Comparison of ENCODE assay signal across 8 mouse cellular contexts in genomic region chr15:79042721-79043491, GRCm38 (mm10). TPM values are rescaled to one million over a fixed set of nuclear protein-coding genes. Genes with fewer than 3 reads are reported as not detected.
DNase-seq lines count a peak whose midpoint lies in the region; ATAC-seq and TF ChIP-seq lines count a peak whose summit lies in the region.

No protein-coding gene starts in this region.

- H3K9ac ChIP-seq in heart, embryonic 11.5 days (ENCODE audit: low read depth, low read length): peak overlapping the region; percentile 58
- H3K9ac ChIP-seq in intestine, embryonic 14.5 days (ENCODE audit: low read length): peak overlapping the region; percentile 51
- peak overlapping the region; percentile 36; the same call in 1 of the 2 replicates for H3K9ac ChIP-seq in midbrain, embryonic 11.5 days (ENCODE audit: low read length)

- ATAC-seq in heart, embryonic 11.5 days (replicated peaks; ENCODE audit: insufficient number of reproducible peaks, low FRiP score, low TSS enrichment): no peak
- no peak for ATAC-seq in intestine, embryonic 14.5 days (replicated peaks; ENCODE audit: low FRiP score, low TSS enrichment, low read depth)
- 0 out of 2 replicates have a peak, but pooled peaks have one; percentile 4 for ATAC-seq in midbrain, embryonic 11.5 days (ENCODE audit: low FRiP score)

- peak overlapping the region; percentile 96 for H3K4me2 ChIP-seq in heart, embryonic 11.5 days
- H3K4me2 ChIP-seq in intestine, embryonic 14.5 days (ENCODE audit: low read length): peak overlapping the region; percentile 95
- peak overlapping the region; percentile 71 for H3K4me2 ChIP-seq in midbrain, embryonic 11.5 days

- H3K36me3 ChIP-seq in heart, embryonic 11.5 days (ENCODE audit: control insufficient read depth, insufficient read depth, low read length): no peaks in the 10 kb centered on the region
- 0 out of 2 replicates have a peak, but pooled peaks cover 6% of the 10 kb centered on the region for H3K36me3 ChIP-seq in E14TG2a.4 (ENCODE audit: insufficient read depth, low read length)
- no peaks in the 10 kb centered on the region for H3K36me3 ChIP-seq in intestine, embryonic 14.5 days (ENCODE audit: control insufficient read depth, insufficient read depth, low read length)
- H3K36me3 ChIP-seq in midbrain, embryonic 11.5 days (ENCODE audit: control insufficient read depth, insufficient read depth, low read length): no peaks in the 10 kb centered on the region

- H3K27ac ChIP-seq in heart, embryonic 11.5 days (ENCODE audit: low read depth, low read length): no peak overlapping the region
- H3K27ac ChIP-seq in intestine, embryonic 14.5 days (ENCODE audit: low read depth): no peak overlapping the region; the same call in 1 of the 2 replicates
- no peak overlapping the region for H3K27ac ChIP-seq in midbrain, embryonic 11.5 days (ENCODE audit: low read depth, low read length)

- peaks cover 62% of the 10 kb centered on the region for H3K27me3 ChIP-seq in heart, embryonic 11.5 days (ENCODE audit: control insufficient read depth, insufficient read depth, low read length)
- peaks cover 53% of the 10 kb centered on the region for H3K27me3 ChIP-seq in E14TG2a.4 (ENCODE audit: insufficient read depth, low read length)
- peaks cover 33% of the 10 kb centered on the region for H3K27me3 ChIP-seq in intestine, embryonic 14.5 days (replicated peaks; ENCODE audit: control insufficient read depth, insufficient read depth, low read length)
- H3K27me3 ChIP-seq in midbrain, embryonic 11.5 days (ENCODE audit: control insufficient read depth, insufficient read depth, low read length): peaks cover 39% of the 10 kb centered on the region

- peak overlapping the region; percentile 58 for H3K4me3 ChIP-seq in heart, embryonic 11.5 days (ENCODE audit: low read depth, low read length)
- peak overlapping the region; percentile 89 for H3K4me3 ChIP-seq in E14TG2a.4 (replicated peaks; ENCODE audit: low read length)
- peak overlapping the region; percentile 48 for H3K4me3 ChIP-seq in intestine, embryonic 14.5 days (ENCODE audit: low read depth, low read length)
- H3K4me3 ChIP-seq in midbrain, embryonic 11.5 days (ENCODE audit: low read depth, low read length): peak overlapping the region; percentile 41

- peaks cover 16% of the 10 kb centered on the region for H3K4me1 ChIP-seq in heart, embryonic 11.5 days (ENCODE audit: control insufficient read depth, insufficient read depth, low read length)
- peaks cover 60% of the 10 kb centered on the region for H3K4me1 ChIP-seq in E14TG2a.4 (replicated peaks; ENCODE audit: low read depth, low read length)
- peaks cover 14% of the 10 kb centered on the region; the same call in 1 of the 2 replicates for H3K4me1 ChIP-seq in intestine, embryonic 14.5 days (replicated peaks; ENCODE audit: control insufficient read depth, insufficient read depth, low read length)
- H3K4me1 ChIP-seq in midbrain, embryonic 11.5 days (ENCODE audit: control insufficient read depth, insufficient read depth, low read length): peaks cover 3% of the 10 kb centered on the region

- under 1% methylated on average over 98 of the region's 105 CpGs for WGBS in heart, embryonic 11.5 days (ENCODE audit: insufficient replicate concordance)
- 1% methylated on average over 99 of the region's 105 CpGs for WGBS in intestine, embryonic 14.5 days
- under 1% methylated on average over 97 of the region's 105 CpGs for WGBS in midbrain, embryonic 11.5 days

- no peak for DNase-seq in heart, adult 11 months
- peak; percentile 61 for DNase-seq in embryo, embryonic 10 days (ENCODE audit: low spot score)
- peak; percentile 72 for DNase-seq in intestine, embryonic 14.5 days (ENCODE audit: low spot score)
- peak; percentile 94 for DNase-seq in midbrain, embryonic 11.5 days (ENCODE audit: low spot score, missing footprints)
- DNase-seq in ovary, postnatal 14 days (ENCODE audit: low spot score): no peak
- no peak for DNase-seq in thymus, postnatal 25 days

- H3K9me3 ChIP-seq in heart, embryonic 11.5 days (replicated peaks; ENCODE audit: control insufficient read depth, low read length): no peaks in the 10 kb centered on the region
- no peaks in the 10 kb centered on the region for H3K9me3 ChIP-seq in E14TG2a.4 (ENCODE audit: low read length)
- no peaks in the 10 kb centered on the region for H3K9me3 ChIP-seq in intestine, embryonic 14.5 days (ENCODE audit: control insufficient read depth, low read length)
- H3K9me3 ChIP-seq in midbrain, embryonic 11.5 days (ENCODE audit: control insufficient read depth, low read length): no peaks in the 10 kb centered on the region

- TF ChIP-seq CTCF in E14TG2a.4 (conservative IDR thresholded peaks at IDR 0.05; ENCODE audit: low read length): no peak

RNA-seq across cellular contexts. Expression of gene Galr3, which starts 1.2 kb away (rescaled TPM):
- polyA plus RNA-seq in heart, embryonic 11.5 days (2014; fragmentation: Nextera tagmentation; extraction: Ambion mirVana): not detected in 2 replicates
- 1.0 and 1.1 TPM in 2 replicates for polyA plus RNA-seq in intestine, embryonic 14.5 days (2014; fragmentation: Nextera tagmentation; extraction: Ambion mirVana)
- not detected in 2 replicates for polyA plus RNA-seq in midbrain, embryonic 11.5 days (2014; fragmentation: Nextera tagmentation; extraction: Ambion mirVana)

RNA-seq across cellular contexts. Expression of gene H1f0, which starts 14.7 kb away (rescaled TPM):
- polyA plus RNA-seq in heart, embryonic 11.5 days (2014; fragmentation: Nextera tagmentation; extraction: Ambion mirVana): 74.6 and 178 TPM in 2 replicates
- polyA plus RNA-seq in intestine, embryonic 14.5 days (2014; fragmentation: Nextera tagmentation; extraction: Ambion mirVana): 160 and 192 TPM in 2 replicates
- 355 and 376 TPM in 2 replicates for polyA plus RNA-seq in midbrain, embryonic 11.5 days (2014; fragmentation: Nextera tagmentation; extraction: Ambion mirVana)

RNA-seq across cellular contexts. Expression of gene Ankrd54, which starts 19.8 kb away (rescaled TPM):
- 28.2 and 28.7 TPM in 2 replicates for polyA plus RNA-seq in heart, embryonic 11.5 days (2014; fragmentation: Nextera tagmentation; extraction: Ambion mirVana)
- polyA plus RNA-seq in intestine, embryonic 14.5 days (2014; fragmentation: Nextera tagmentation; extraction: Ambion mirVana): 49.4 and 50.0 TPM in 2 replicates
- polyA plus RNA-seq in midbrain, embryonic 11.5 days (2014; fragmentation: Nextera tagmentation; extraction: Ambion mirVana): 52.7 and 53.5 TPM in 2 replicates

RNA-seq across cellular contexts. Expression of gene Eif3l, which starts 32.1 kb away (rescaled TPM):
- polyA plus RNA-seq in heart, embryonic 11.5 days (2014; fragmentation: Nextera tagmentation; extraction: Ambion mirVana): 166 and 189 TPM in 2 replicates
- 244 and 264 TPM in 2 replicates for polyA plus RNA-seq in intestine, embryonic 14.5 days (2014; fragmentation: Nextera tagmentation; extraction: Ambion mirVana)
- polyA plus RNA-seq in midbrain, embryonic 11.5 days (2014; fragmentation: Nextera tagmentation; extraction: Ambion mirVana): 242 and 251 TPM in 2 replicates

Comparison
In these comparisons a context has a peak if more than half of its experiments do, and no peak if none do; other contexts are left out.
1. DNase-seq: peak in embryo, embryonic 10 days (single experiment), intestine, embryonic 14.5 days (single experiment) and midbrain, embryonic 11.5 days (single experiment); none in heart, adult 11 months (single experiment), ovary, postnatal 14 days (single experiment) and thymus, postnatal 25 days (single experiment).
2. Peak in every context shown above with its lines, with median percentiles within 50 percentile points of each other: H3K4me2 ChIP-seq, H3K4me3 ChIP-seq and H3K9ac ChIP-seq.